Mouse (Mus musculus) forebrain, embryonic 13.5 days (tissue): ENCODE data around the gene Tmem151b. TPM values are rescaled to one million over a fixed set of nuclear protein-coding genes. Genes with fewer than 3 reads are reported as not detected.

Experiments used
- ATAC-seq: fragments of 200-750 bp; cut with Nextera tagmentation; 2 replicates; pipeline ENCODE4 v1.8.0; 2017
- H3K27ac ChIP-seq: fragments of 300-500 bp; sonication (generic); 2 replicates; pipeline ENCODE4 v1.5.1; 2015; ENCODE audit warnings: inconsistent platforms, mild to moderate bottlenecking, moderate library complexity
- H3K27me3 ChIP-seq: fragments of 300-500 bp; sonication (generic); 2 replicates; pipeline ENCODE4 v1.6.1; 2015; ENCODE audit warnings: mild to moderate bottlenecking, inconsistent platforms
- H3K36me3 ChIP-seq: fragments of 300-500 bp; sonication (generic); 2 replicates; pipeline ENCODE4 v1.6.1; 2015; ENCODE audit warnings: mild to moderate bottlenecking, inconsistent platforms; ENCODE audit not compliant: poor library complexity, severe bottlenecking
- H3K4me1 ChIP-seq: fragments of 300-500 bp; sonication (generic); 2 replicates; pipeline ENCODE4 v1.6.1; 2015; ENCODE audit warnings: inconsistent platforms
- H3K4me2 ChIP-seq: fragments of 300-500 bp; sonication (generic); 2 replicates; pipeline ENCODE4 v1.6.1; 2015; ENCODE audit warnings: inconsistent platforms, mild to moderate bottlenecking, moderate library complexity
- H3K4me3 ChIP-seq: fragments of 300-500 bp; sonication (generic); 2 replicates; pipeline ENCODE4 v1.5.1; 2015; ENCODE audit warnings: mild to moderate bottlenecking, inconsistent platforms
- H3K9ac ChIP-seq: fragments of 300-500 bp; sonication (generic); 2 replicates; pipeline ENCODE4 v1.6.1; 2015; ENCODE audit warnings: mild to moderate bottlenecking, inconsistent platforms
- H3K9me3 ChIP-seq: fragments of 300-500 bp; sonication (generic); replicated peaks from 2 replicates; pipeline ENCODE4 v1.6.1; 2016; ENCODE audit warnings: inconsistent platforms
- WGBS: fragments of 180-500 bp; shearing (Covaris S2); methylation state at CpG from one replicate; pipeline ENCODE4 v1.1.7; 2015; 5-methylcytosine and 5-hydroxymethylcytosine counted together
- polyA plus RNA-seq: library from polyadenylated mRNA; unstranded; fragments of >200 nt; fragmentation: Nextera tagmentation; extraction: Ambion mirVana; gene quantifications from 2 replicates; pipeline ENCODE4 v1.2.1, GENCODE M21; 2015

The Tmem151b gene
- polyA plus RNA-seq, 1 experiment from 2014 or later, result 23.1 TPM

DNA sequence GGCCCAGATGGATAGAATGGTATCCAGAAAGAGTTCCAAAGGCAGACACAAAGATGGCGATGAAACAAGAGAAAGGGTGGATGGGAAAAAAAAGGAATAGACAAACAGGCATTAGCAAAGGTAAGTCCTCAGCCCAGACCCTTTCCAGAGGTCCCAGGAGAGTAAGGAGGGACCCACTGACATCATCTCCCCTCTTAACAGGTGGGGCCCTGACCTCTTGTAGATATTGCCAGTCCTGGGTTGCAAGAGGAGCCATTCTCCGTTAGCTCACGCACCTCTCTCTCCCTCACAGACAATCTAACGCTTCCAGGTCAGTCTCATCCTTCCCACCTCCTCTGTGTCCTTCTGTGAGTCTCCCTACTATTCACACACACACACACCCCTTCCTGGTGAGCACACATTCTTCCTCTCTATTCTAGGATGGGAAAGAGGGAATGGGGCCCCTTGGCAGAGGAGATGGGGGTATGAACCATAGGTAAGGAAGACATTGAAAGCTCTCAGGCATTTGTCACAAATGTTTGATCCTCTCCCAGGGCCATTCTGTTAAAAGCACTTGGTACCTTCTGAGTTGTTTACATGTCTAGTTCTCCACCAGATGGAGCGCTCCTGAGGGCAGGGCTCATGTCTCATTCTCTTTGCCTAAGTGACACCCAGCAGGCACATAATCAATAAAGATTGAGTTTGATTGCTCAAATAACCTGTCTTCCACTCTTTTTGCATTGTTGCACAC lies 1.9 kb downstream of the Tmem151b start:
- peak overlapping the region; percentile 98; the same call in 1 of the 2 replicates for H3K9ac ChIP-seq
- H3K36me3 ChIP-seq, result peaks cover 27% of the 10 kb centered on the region
- peak overlapping the region; percentile 86 for H3K4me3 ChIP-seq
- H3K4me1 ChIP-seq, result peaks cover 69% of the 10 kb centered on the region
- H3K27me3 ChIP-seq, result peaks cover 50% of the 10 kb centered on the region
- no peaks in the 10 kb centered on the region for H3K9me3 ChIP-seq
- 79% methylated on average over 5 of the region's 5 CpGs for WGBS
- no peak overlapping the region for H3K27ac ChIP-seq
- ATAC-seq, result no peak
- H3K4me2 ChIP-seq, result peak overlapping the region; percentile 74

DNA sequence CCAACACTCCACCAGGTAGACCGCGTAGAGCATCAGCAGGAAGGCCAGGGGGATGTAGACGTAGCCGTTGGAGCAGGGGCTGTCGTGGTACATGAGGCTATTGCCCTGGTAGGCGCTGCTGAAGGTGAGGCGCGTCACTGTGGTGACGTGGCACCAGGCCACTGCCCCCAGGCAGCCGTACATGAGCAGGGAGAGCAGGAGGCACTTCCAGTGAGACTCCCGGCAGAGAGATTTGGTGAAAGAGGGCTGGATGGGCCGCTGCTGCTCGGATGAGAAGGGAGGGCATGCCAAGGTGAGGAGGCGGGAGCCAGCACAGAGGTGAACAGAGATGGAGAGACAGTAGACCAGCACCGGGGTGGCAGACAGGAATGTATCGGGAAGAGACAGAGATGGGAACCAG lies 2.5 kb downstream of the Tmem151b start:
- no peak overlapping the region for H3K27ac ChIP-seq
- no peaks in the 10 kb centered on the region for H3K9me3 ChIP-seq
- H3K4me2 ChIP-seq, result no peak overlapping the region
- 71% methylated on average over 16 of the region's 16 CpGs for WGBS
- H3K4me1 ChIP-seq, result peaks cover 70% of the 10 kb centered on the region
- peaks cover 54% of the 10 kb centered on the region for H3K27me3 ChIP-seq
- H3K36me3 ChIP-seq, result peaks cover 27% of the 10 kb centered on the region
- no peak overlapping the region for H3K9ac ChIP-seq
- no peak for ATAC-seq
- H3K4me3 ChIP-seq, result no peak overlapping the region; the same call in 1 of the 2 replicates

DNA sequence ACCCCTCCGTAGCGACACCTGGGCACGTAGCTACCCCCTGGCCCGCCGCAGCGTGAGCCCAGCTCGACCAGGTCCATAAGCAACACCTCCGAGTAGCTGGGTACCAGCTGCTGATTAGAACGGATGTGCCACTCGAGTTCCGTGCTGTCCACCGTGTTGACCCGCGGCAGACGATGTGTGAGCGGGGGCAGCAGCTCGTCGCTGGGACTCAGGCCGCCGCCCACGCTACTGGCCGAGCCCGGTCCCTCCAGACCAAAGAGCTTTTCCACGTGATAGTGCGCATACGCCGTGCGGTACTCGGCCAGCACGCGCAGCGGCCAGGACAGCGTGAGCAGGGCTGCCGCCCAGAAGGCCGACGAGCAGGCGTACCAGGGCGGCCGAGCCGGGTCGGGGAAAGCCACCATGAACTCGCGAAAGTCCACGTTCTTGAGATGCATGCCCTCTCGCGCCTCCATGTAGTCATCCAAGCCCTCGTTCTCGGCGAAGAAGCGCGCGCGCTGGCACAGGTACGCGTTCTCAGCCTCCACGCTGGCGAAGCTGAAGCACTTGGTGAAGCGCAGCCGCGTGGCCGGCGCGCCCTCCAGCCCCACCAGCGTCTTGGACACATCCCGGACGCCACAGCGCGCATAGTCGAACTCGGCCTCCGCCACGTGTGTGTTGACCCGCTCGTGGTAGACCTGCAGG lies 4.1 kb downstream of the Tmem151b start:
- H3K36me3 ChIP-seq, result peaks cover 27% of the 10 kb centered on the region
- H3K4me2 ChIP-seq, result peak overlapping the region; percentile 39
- peak overlapping the region; percentile 18 for H3K4me3 ChIP-seq
- H3K4me1 ChIP-seq, result peaks cover 59% of the 10 kb centered on the region
- no peak for ATAC-seq
- peak overlapping the region; percentile 34 for H3K9ac ChIP-seq
- peaks cover 64% of the 10 kb centered on the region for H3K27me3 ChIP-seq
- no peak overlapping the region for H3K27ac ChIP-seq
- H3K9me3 ChIP-seq, result no peaks in the 10 kb centered on the region
- WGBS, result 8% methylated on average over 74 of the region's 74 CpGs

DNA sequence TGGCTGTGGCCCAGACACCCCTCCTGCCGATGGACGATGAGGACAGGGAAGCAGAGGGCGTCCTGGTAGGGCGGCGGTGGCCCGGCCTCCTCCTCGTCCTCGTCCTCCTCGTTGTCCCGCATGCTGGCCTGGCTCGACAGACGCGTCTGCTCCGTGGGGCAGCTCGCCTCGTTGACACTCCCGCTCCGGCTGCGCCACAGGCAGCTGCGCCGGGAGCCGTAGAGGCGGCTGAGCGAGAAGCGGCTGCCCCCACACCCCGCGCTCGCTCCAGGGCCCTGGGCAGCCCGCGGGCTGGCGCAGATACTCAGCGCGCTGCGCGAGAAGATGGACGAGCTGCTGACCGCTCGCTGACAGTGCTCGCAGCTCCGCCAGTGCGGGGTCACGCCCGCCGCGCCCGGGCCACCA lies 4.6 kb downstream of the Tmem151b start:
- no peak for ATAC-seq
- peaks cover 53% of the 10 kb centered on the region for H3K4me1 ChIP-seq
- peaks cover 27% of the 10 kb centered on the region for H3K36me3 ChIP-seq
- H3K4me3 ChIP-seq, result peak overlapping the region; percentile 18; the same call in 1 of the 2 replicates
- H3K27ac ChIP-seq, result no peak overlapping the region
- peak overlapping the region; percentile 39 for H3K4me2 ChIP-seq
- H3K27me3 ChIP-seq, result peaks cover 67% of the 10 kb centered on the region
- no peaks in the 10 kb centered on the region for H3K9me3 ChIP-seq
- peak overlapping the region; percentile 34 for H3K9ac ChIP-seq
- WGBS, result 5% methylated on average over 46 of the region's 46 CpGs

DNA sequence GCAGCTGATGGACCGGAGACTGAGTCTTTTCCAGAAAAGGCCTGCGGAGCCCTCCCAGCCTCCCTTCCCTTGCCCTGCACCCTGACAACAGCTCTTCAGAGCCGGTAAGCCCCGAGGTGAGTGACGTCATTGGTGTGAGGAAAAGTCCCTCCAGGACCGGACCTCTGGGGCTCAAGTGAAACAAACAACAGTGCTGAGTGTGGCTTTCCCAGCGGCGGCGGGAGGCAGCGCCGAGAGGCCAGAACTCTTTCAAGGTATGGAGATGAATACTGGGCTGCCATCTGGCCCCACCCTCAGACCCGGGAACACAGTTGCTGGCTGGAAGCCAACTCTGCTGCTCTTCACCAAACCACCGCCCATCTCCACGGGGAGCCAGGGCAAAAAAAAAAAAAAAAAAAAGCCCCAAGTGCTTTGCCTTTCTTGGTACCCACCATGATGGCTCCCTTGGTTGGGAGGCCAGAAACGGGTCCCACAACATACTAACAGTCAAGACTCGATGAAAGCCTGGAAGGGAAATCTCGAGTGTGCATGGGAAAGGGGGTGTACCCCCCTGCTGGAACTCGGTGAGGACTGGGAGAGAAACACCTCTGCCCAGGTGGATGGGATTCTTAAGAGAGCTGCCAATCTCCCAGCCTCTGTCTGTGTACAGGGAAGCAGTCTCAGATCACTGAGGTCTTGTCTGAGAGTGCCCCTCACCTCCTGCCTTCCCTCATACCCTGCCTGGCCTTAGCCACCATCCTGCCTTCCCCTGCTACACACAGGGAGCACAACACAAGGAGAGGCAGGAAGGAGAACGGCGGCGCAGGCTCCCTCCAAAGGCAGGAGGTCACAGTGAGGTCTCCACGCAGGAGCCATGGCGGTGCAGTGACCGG lies 5.2 kb downstream of the Tmem151b start:
- Histone ChIP-seq H3K9ac (peak overlapping the region; percentile 34), H3K27me3 (peaks cover 70% of the 10 kb centered on the region), H3K36me3 (peaks cover 27% of the 10 kb centered on the region), H3K4me2 (peak overlapping the region; percentile 39), H3K4me3 (peak overlapping the region; percentile 18; the same call in 1 of the 2 replicates), H3K27ac (no peak overlapping the region), H3K4me1 (peaks cover 51% of the 10 kb centered on the region), H3K9me3 (no peaks in the 10 kb centered on the region)
- peak; percentile 6; the same call in 1 of the 2 replicates for ATAC-seq
- 4% methylated on average over 24 of the region's 24 CpGs for WGBS

DNA sequence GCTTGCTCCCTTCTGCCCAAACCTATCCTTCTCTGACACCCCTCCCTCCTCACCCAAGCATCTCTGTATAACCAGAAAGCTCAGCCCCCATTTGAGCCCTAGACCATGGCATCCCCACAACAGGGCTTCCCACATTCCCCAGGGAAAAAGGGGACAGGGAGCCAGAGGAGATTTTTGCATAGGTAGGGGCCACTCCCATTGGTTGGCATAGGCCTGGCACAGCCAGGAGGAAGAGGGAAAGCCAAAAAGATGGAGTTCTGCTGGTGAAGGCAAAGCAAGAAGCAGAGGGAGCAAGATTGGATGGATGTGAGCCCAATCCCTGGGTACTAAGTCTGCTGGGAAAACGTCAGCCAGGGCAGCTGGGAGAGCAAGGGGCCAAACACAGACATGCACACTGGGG lies 6.4 kb downstream of the Tmem151b start:
- no peak overlapping the region for H3K4me3 ChIP-seq
- no peak overlapping the region for H3K4me2 ChIP-seq
- peaks cover 70% of the 10 kb centered on the region for H3K27me3 ChIP-seq
- WGBS, result 10% methylated on average over 1 of the region's 1 CpGs
- peaks cover 27% of the 10 kb centered on the region for H3K36me3 ChIP-seq
- no peak; the same call in 1 of the 2 replicates for ATAC-seq
- no peak overlapping the region for H3K27ac ChIP-seq
- no peaks in the 10 kb centered on the region for H3K9me3 ChIP-seq
- peaks cover 43% of the 10 kb centered on the region for H3K4me1 ChIP-seq
- H3K9ac ChIP-seq, result no peak overlapping the region

DNA sequence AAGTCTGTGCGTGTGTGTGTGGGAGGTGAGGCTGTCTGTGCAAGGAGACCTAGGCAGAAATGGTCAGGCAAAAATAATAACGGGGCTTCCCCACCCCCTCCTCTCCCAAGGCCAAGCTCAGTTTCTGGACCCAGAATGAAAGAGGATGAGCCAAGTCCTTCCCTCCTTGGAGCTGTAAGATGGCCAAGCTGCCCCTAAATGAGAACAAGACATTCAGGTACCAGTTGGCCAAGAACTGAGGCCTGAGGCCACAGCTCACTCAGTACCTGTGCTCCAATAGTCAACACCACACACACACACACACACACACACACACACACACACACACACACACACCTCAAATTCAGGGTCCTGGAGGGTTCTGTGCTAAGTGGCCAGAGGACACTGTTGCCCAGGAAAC lies 6.8 kb downstream of the Tmem151b start:
- Histone ChIP-seq H3K27me3 (peaks cover 65% of the 10 kb centered on the region), H3K4me1 (peaks cover 39% of the 10 kb centered on the region), H3K4me3 (no peak overlapping the region), H3K27ac (no peak overlapping the region), H3K9ac (no peak overlapping the region), H3K9me3 (no peaks in the 10 kb centered on the region), H3K36me3 (peaks cover 27% of the 10 kb centered on the region), H3K4me2 (no peak overlapping the region)
- WGBS, result 79% methylated on average over 2 of the region's 2 CpGs
- no peak for ATAC-seq

DNA sequence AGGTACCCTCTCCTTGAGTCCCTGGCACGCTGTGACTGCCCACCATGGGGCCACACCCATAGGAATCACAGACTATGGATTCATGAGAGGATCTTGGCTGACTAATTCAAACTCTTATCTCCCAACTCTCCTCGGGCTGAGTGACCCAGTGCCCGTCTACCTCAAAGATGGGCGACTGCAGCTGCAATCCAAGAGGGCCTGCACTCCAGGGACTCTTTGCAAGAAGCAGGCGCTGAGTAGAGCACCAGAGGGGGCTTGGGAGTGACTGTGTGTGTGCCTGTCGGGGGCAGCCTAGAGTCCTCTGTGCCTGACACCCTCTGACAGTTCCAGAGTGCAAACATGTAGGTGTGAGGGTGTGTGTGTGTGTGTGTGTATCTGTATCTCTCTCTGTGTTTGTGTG lies 7.3 kb downstream of the Tmem151b start:
- H3K4me1 ChIP-seq, result peaks cover 34% of the 10 kb centered on the region
- 35% methylated on average over 6 of the region's 6 CpGs for WGBS
- ATAC-seq, result no peak
- H3K27ac ChIP-seq, result no peak overlapping the region
- no peaks in the 10 kb centered on the region for H3K9me3 ChIP-seq
- no peak overlapping the region for H3K9ac ChIP-seq
- H3K4me3 ChIP-seq, result no peak overlapping the region
- no peak overlapping the region for H3K4me2 ChIP-seq
- peaks cover 60% of the 10 kb centered on the region for H3K27me3 ChIP-seq
- peaks cover 27% of the 10 kb centered on the region for H3K36me3 ChIP-seq

DNA sequence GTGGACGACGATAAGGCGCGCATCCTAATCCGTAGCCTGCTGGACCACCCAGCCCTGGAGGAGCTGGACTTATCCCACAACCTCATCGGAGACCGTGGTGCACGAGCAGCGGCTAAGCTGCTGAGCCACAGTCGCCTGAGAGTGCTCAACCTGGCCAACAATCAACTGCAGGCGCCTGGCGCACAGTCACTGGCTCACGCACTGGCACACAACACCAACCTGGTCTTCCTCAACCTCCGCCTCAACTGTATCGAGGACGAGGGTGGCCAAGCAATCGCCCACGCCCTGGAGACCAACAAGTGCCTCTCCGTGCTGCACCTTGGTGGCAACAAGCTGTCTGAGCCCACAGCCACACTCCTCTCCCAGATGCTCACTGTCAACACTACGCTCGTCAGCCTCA lies 9.8 kb downstream of the Tmem151b start:
- no peak overlapping the region for H3K27ac ChIP-seq
- H3K9ac ChIP-seq, result no peak overlapping the region
- no peaks in the 10 kb centered on the region for H3K9me3 ChIP-seq
- WGBS, result 82% methylated on average over 21 of the region's 21 CpGs
- peaks cover 4% of the 10 kb centered on the region for H3K36me3 ChIP-seq
- H3K4me2 ChIP-seq, result no peak overlapping the region
- ATAC-seq, result no peak
- no peak overlapping the region for H3K4me3 ChIP-seq
- peaks cover 59% of the 10 kb centered on the region for H3K27me3 ChIP-seq
- peaks cover 20% of the 10 kb centered on the region for H3K4me1 ChIP-seq

DNA sequence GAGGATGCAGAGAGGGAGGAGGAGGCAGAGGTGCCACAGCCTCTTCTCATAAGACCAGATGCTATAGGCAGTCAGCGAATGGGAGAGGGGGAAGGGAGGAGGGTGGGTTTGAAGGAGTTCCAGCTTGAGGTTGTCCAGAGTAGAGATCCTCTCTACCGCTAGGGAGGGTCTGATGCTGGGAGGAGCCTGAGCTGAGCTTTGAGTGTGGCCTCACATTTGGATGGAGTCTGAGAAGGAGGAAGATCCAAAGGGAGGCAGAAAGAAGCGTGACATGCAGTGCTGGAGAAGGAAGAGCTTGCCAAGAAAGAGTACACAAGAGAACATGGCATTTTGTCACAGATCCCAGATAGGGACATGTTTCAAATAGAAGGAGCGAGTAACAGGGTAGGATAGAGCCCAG lies 11.1 kb downstream of the Tmem151b start:
- H3K27me3 ChIP-seq, result peaks cover 56% of the 10 kb centered on the region
- no peak overlapping the region for H3K4me2 ChIP-seq
- H3K9ac ChIP-seq, result no peak overlapping the region
- no peak for ATAC-seq
- H3K36me3 ChIP-seq, result no peaks in the 10 kb centered on the region
- H3K4me1 ChIP-seq, result peaks cover 7% of the 10 kb centered on the region; the same call in 1 of the 2 replicates
- WGBS, result 66% methylated on average over 4 of the region's 4 CpGs
- H3K4me3 ChIP-seq, result no peak overlapping the region
- no peak overlapping the region for H3K27ac ChIP-seq
- H3K9me3 ChIP-seq, result no peaks in the 10 kb centered on the region

DNA sequence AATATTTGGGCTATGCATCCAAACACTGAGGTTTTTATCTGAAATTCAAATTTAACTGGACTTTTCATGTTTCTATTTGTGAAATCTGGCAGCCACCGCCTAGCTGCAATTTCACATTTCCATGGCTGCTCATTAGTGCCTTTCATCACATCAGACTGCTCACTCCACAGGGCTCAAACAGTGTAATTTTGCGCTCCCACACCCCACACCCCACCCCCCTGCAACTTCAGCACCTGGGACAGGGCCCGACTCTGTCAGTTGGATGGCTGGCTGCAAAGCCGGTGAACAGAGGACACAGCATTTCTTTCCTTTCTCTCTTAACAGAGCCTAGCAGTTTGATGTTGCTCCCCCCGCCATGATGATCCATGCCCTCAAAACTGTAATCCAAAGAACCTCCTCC lies 13.2 kb downstream of the Tmem151b start:
- ATAC-seq, result no peak
- H3K9me3 ChIP-seq, result no peaks in the 10 kb centered on the region
- no peaks in the 10 kb centered on the region for H3K36me3 ChIP-seq
- no peak overlapping the region for H3K27ac ChIP-seq
- WGBS, result 11% methylated on average over 5 of the region's 5 CpGs
- no peak overlapping the region for H3K4me2 ChIP-seq
- H3K4me1 ChIP-seq, result no peaks in the 10 kb centered on the region
- no peak overlapping the region for H3K9ac ChIP-seq
- H3K4me3 ChIP-seq, result no peak overlapping the region
- H3K27me3 ChIP-seq, result peaks cover 53% of the 10 kb centered on the region

DNA sequence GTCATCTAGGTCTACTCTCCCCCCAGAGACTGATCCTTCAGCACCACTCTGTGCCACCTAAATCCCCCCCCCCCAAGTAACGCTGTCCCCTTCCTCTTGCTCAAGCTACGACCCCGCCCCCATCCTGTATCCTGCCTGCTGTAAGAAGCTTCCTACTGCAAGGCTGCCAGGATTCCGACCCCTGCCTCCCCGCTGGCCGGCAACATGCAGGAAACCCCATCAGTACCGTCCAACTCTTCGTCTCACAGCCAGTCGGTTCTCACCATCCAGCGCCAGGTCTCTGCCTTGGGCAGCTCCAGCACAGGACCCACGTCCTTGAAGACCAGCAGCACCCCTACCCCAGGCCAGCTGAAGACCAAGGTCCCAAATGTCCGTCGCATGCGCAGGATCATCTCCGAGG lies 16.6 kb downstream of the Tmem151b start:
- Histone ChIP-seq H3K9ac (no peak overlapping the region), H3K27me3 (peaks cover 57% of the 10 kb centered on the region), H3K4me3 (no peak overlapping the region), H3K4me2 (no peak overlapping the region), H3K36me3 (no peaks in the 10 kb centered on the region), H3K4me1 (peaks cover 5% of the 10 kb centered on the region; the same call in 1 of the 2 replicates), H3K9me3 (no peaks in the 10 kb centered on the region), H3K27ac (no peak overlapping the region)
- ATAC-seq, result no peak
- WGBS, result 60% methylated on average over 15 of the region's 15 CpGs
